Mouse (Mus musculus) megakaryocyte, embryonic 14.5 days (primary cell): ENCODE measurements around the gene Hoxd4.

Experiments used
- FLI1 ChIP-seq: IDR thresholded peaks from 2 replicates; pipeline ENCODE4 v1.6.1; 2012; ENCODE audit warnings: low read length, inconsistent platforms, mixed read lengths
- GATA1 ChIP-seq: IDR thresholded peaks from 3 replicates; pipeline ENCODE4 v1.6.1; 2012; ENCODE audit warnings: mixed read lengths, low read length, inconsistent platforms, borderline replicate concordance

- TF ChIP-seq GATA1 (no peak), FLI1 (no peak)
Observed at GRCm38 (mm10) chr2:74747661-74748141, 36.0 kb downstream of the Hoxd4 start.
